Mouse (Mus musculus) liver, embryonic 13.5 days (tissue): Measurements from ENCODE around the gene Pgam5. TPM values are rescaled to one million over a fixed set of nuclear protein-coding genes. Genes with fewer than 3 reads are reported as not detected.
A peak's percentile ranks its signal among the peaks of the same experiment; 100 is the strongest.

Experiments used
- ATAC-seq: fragments of 200-750 bp; cut with Nextera tagmentation; 2 replicates; pipeline ENCODE4 v1.8.0; 2017; ENCODE audit warnings: low read depth, mild to moderate bottlenecking, moderate number of reproducible peaks, moderate library complexity
- DNase-seq: peaks from one replicate; pipeline ENCODE4 v3.0.0; 2022
- H3K27ac ChIP-seq: fragments of 300-500 bp; sonication (generic); 2 replicates; pipeline ENCODE4 v1.5.1; 2015; ENCODE audit warnings: moderate library complexity, mild to moderate bottlenecking, inconsistent platforms
- H3K27me3 ChIP-seq: fragments of 300-500 bp; sonication (generic); 2 replicates; pipeline ENCODE4 v1.6.1; 2015; ENCODE audit warnings: mild to moderate bottlenecking, inconsistent platforms
- H3K36me3 ChIP-seq: fragments of 300-500 bp; sonication (generic); 2 replicates; pipeline ENCODE4 v1.6.1; 2015; ENCODE audit warnings: mild to moderate bottlenecking, inconsistent platforms
- H3K4me1 ChIP-seq: fragments of 300-500 bp; sonication (generic); replicated peaks from 2 replicates; pipeline ENCODE4 v1.6.1; 2015; ENCODE audit warnings: inconsistent platforms
- H3K4me2 ChIP-seq: fragments of 300-500 bp; sonication (generic); 2 replicates; pipeline ENCODE4 v1.6.1; 2015; ENCODE audit warnings: inconsistent platforms, mild to moderate bottlenecking, moderate library complexity
- H3K4me3 ChIP-seq: fragments of 300-500 bp; sonication (generic); replicated peaks from 2 replicates; pipeline ENCODE4 v1.5.1; 2015; ENCODE audit warnings: mild to moderate bottlenecking, inconsistent platforms
- H3K9ac ChIP-seq: fragments of 300-500 bp; sonication (generic); 2 replicates; pipeline ENCODE4 v1.6.1; 2015; ENCODE audit warnings: mild to moderate bottlenecking, inconsistent platforms
- H3K9me3 ChIP-seq: fragments of 300-500 bp; sonication (generic); replicated peaks from 2 replicates; pipeline ENCODE4 v1.6.1; 2016; ENCODE audit warnings: inconsistent platforms
- WGBS: fragments of 180-500 bp; shearing (Covaris S2); methylation state at CpG from one replicate; pipeline ENCODE4 v1.1.7; 2015; ENCODE audit not compliant: insufficient replicate concordance; 5-methylcytosine and 5-hydroxymethylcytosine counted together
- polyA plus RNA-seq: library from polyadenylated mRNA; unstranded; fragments of >200 nt; fragmentation: Nextera tagmentation; extraction: Ambion mirVana; gene quantifications from 2 replicates; pipeline ENCODE4 v1.2.1, GENCODE M21; 2015

Gene Pgam5
- polyA plus RNA-seq, result 37.4 and 39.7 TPM in 2 replicates

- Histone ChIP-seq H3K4me1 (peaks cover 39% of the 10 kb centered on the region), H3K9ac (peak within 1 kb of the TSS; percentile 92), H3K4me2 (peak within 1 kb of the TSS; percentile 91), H3K36me3 (peaks cover 30% of the 10 kb centered on the region), H3K27me3 (no peaks in the 10 kb centered on the region), H3K9me3 (no peaks in the 10 kb centered on the region), H3K4me3 (peak within 1 kb of the TSS; percentile 95), H3K27ac (peak within 1 kb of the TSS; percentile 62)
- peak; percentile 84 for ATAC-seq
- DNase-seq, result peak; percentile 79
- under 1% methylated on average over 66 of the region's 66 CpGs for WGBS
These were observed at the start of gene Pgam5 for GRCm38 (mm10) chr5:110269141-110270101. TSS of gene Pgam5 (minus strand) at chr5:110269913.

- H3K9me3 ChIP-seq, result no peaks in the 10 kb centered on the region
- peaks cover 83% of the 10 kb centered on the region for H3K36me3 ChIP-seq
- DNase-seq, result no peak
- H3K27me3 ChIP-seq, result no peaks in the 10 kb centered on the region
- H3K9ac ChIP-seq, result no peak overlapping the region
- no peak overlapping the region for H3K4me3 ChIP-seq
- no peak overlapping the region for H3K27ac ChIP-seq
- 83% methylated on average over 3 of the region's 3 CpGs for WGBS
- H3K4me1 ChIP-seq, result no peaks in the 10 kb centered on the region
- H3K4me2 ChIP-seq, result no peak overlapping the region
- ATAC-seq, result no peak
These were observed 43.4 kb upstream of the Pgam5 start for GRCm38 (mm10) chr5:110313127-110313526.

GRCm38 (mm10) chr5:110308861-110309260 is 39.1 kb upstream of the Pgam5 start:
- DNase-seq (no peak), ATAC-seq (no peak)
- Histone ChIP-seq H3K9me3 (no peaks in the 10 kb centered on the region), H3K27ac (no peak overlapping the region), H3K27me3 (no peaks in the 10 kb centered on the region), H3K9ac (no peak overlapping the region), H3K4me3 (no peak overlapping the region), H3K36me3 (peaks cover 97% of the 10 kb centered on the region), H3K4me1 (no peaks in the 10 kb centered on the region), H3K4me2 (no peak overlapping the region)
- 89% methylated on average over 7 of the region's 7 CpGs for WGBS

GRCm38 (mm10) chr5:110300591-110300990 is 30.9 kb upstream of the Pgam5 start:
- H3K9ac ChIP-seq, result no peak overlapping the region
- ATAC-seq (no peak), DNase-seq (no peak)
- no peaks in the 10 kb centered on the region for H3K9me3 ChIP-seq
- 68% methylated on average over 2 of the region's 2 CpGs for WGBS
- H3K36me3 ChIP-seq, result peaks cover 98% of the 10 kb centered on the region
- H3K27ac ChIP-seq, result no peak overlapping the region
- no peaks in the 10 kb centered on the region for H3K4me1 ChIP-seq
- H3K4me3 ChIP-seq, result no peak overlapping the region
- no peak overlapping the region for H3K4me2 ChIP-seq
- no peaks in the 10 kb centered on the region for H3K27me3 ChIP-seq

- Histone ChIP-seq H3K4me3 (no peak overlapping the region), H3K9ac (no peak overlapping the region), H3K27ac (no peak overlapping the region), H3K4me1 (peaks cover 4% of the 10 kb centered on the region), H3K9me3 (no peaks in the 10 kb centered on the region), H3K27me3 (no peaks in the 10 kb centered on the region), H3K4me2 (no peak overlapping the region), H3K36me3 (peaks cover 95% of the 10 kb centered on the region)
- WGBS, result 83% methylated on average over 1 of the region's 1 CpGs
- ATAC-seq (no peak), DNase-seq (no peak)
These were observed 26.9 kb upstream of the Pgam5 start for GRCm38 (mm10) chr5:110296637-110297036.

- H3K27me3 ChIP-seq, result no peaks in the 10 kb centered on the region
- ATAC-seq (peak; percentile 70), DNase-seq (no peak)
- WGBS, result 26% methylated on average over 1 of the region's 1 CpGs
- H3K4me2 ChIP-seq, result no peak overlapping the region
- no peak overlapping the region for H3K4me3 ChIP-seq
- H3K27ac ChIP-seq, result 0 out of 2 replicates have a peak overlapping the region, but pooled peaks have one; percentile 19
- no peak overlapping the region for H3K9ac ChIP-seq
- H3K36me3 ChIP-seq, result peaks cover 75% of the 10 kb centered on the region
- peaks cover 32% of the 10 kb centered on the region for H3K4me1 ChIP-seq
- no peaks in the 10 kb centered on the region for H3K9me3 ChIP-seq
These were observed 21.9 kb upstream of the Pgam5 start for GRCm38 (mm10) chr5:110291649-110292048.

- Histone ChIP-seq H3K9me3 (no peaks in the 10 kb centered on the region), H3K27ac (no peak overlapping the region), H3K4me2 (peak overlapping the region; percentile 100), H3K4me3 (peak overlapping the region; percentile 83), H3K27me3 (no peaks in the 10 kb centered on the region), H3K9ac (peak overlapping the region; percentile 87), H3K36me3 (peaks cover 37% of the 10 kb centered on the region), H3K4me1 (peaks cover 55% of the 10 kb centered on the region)
- 51% methylated on average over 2 of the region's 2 CpGs for WGBS
- ATAC-seq, result no peak
- DNase-seq, result no peak
These were observed 17.4 kb upstream of the Pgam5 start for GRCm38 (mm10) chr5:110287084-110287475.

- Histone ChIP-seq H3K9me3 (no peaks in the 10 kb centered on the region), H3K36me3 (peaks cover 32% of the 10 kb centered on the region), H3K9ac (peak overlapping the region; percentile 87), H3K27me3 (no peaks in the 10 kb centered on the region), H3K27ac (peak overlapping the region; percentile 86), H3K4me1 (peaks cover 50% of the 10 kb centered on the region), H3K4me3 (peak overlapping the region; percentile 83), H3K4me2 (peak overlapping the region; percentile 100)
- no peak for DNase-seq
- peak; percentile 83 for ATAC-seq
- WGBS, result 2% methylated on average over 31 of the region's 31 CpGs
These were observed 16.9 kb upstream of the Pgam5 start for GRCm38 (mm10) chr5:110286446-110287083.

GRCm38 (mm10) chr5:110285770-110286445 is 16.2 kb upstream of the Pgam5 start, which contains the start of the genes Pxmp2 and Pole:
TSS of gene Pxmp2 (minus strand) at chr5:110286186.
TSS of gene Pole (plus strand) at chr5:110286306.
- peaks cover 26% of the 10 kb centered on the region for H3K36me3 ChIP-seq
- ATAC-seq (peak; percentile 95), DNase-seq (peak; percentile 89)
- peak within 1 kb of the TSS; percentile 83 for H3K4me3 ChIP-seq
- H3K9ac ChIP-seq, result peak within 1 kb of the TSS; percentile 87
- peak within 1 kb of the TSS; percentile 86 for H3K27ac ChIP-seq
- WGBS, result under 1% methylated on average over 54 of the region's 64 CpGs
- no peaks in the 10 kb centered on the region for H3K9me3 ChIP-seq
- peak within 1 kb of the TSS; percentile 100 for H3K4me2 ChIP-seq
- no peaks in the 10 kb centered on the region for H3K27me3 ChIP-seq
- H3K4me1 ChIP-seq, result peaks cover 44% of the 10 kb centered on the region

- Histone ChIP-seq H3K4me2 (peak overlapping the region; percentile 100), H3K9me3 (no peaks in the 10 kb centered on the region), H3K4me3 (peak overlapping the region; percentile 83), H3K27ac (peak overlapping the region; percentile 77), H3K9ac (peak overlapping the region; percentile 87), H3K4me1 (peaks cover 42% of the 10 kb centered on the region), H3K27me3 (no peaks in the 10 kb centered on the region), H3K36me3 (peaks cover 18% of the 10 kb centered on the region)
- DNase-seq, result no peak
- no peak for ATAC-seq
- WGBS, result 1% methylated on average over 15 of the region's 15 CpGs
These were observed 15.4 kb upstream of the Pgam5 start for GRCm38 (mm10) chr5:110285156-110285555.

- Histone ChIP-seq H3K4me2 (peak overlapping the region; percentile 100), H3K4me1 (peaks cover 42% of the 10 kb centered on the region), H3K27me3 (no peaks in the 10 kb centered on the region), H3K9ac (peak overlapping the region; percentile 87), H3K27ac (peak overlapping the region; percentile 77; the same call in 1 of the 2 replicates), H3K9me3 (no peaks in the 10 kb centered on the region), H3K36me3 (peaks cover 12% of the 10 kb centered on the region), H3K4me3 (peak overlapping the region; percentile 83)
- 8% methylated on average over 4 of the region's 4 CpGs for WGBS
- peak; percentile 78 for DNase-seq
- ATAC-seq, result no peak
These were observed 14.8 kb upstream of the Pgam5 start for GRCm38 (mm10) chr5:110284536-110284935.
